Comparison of ENCODE assay signal across 25 mouse cellular contexts in the genomic region with DNA sequence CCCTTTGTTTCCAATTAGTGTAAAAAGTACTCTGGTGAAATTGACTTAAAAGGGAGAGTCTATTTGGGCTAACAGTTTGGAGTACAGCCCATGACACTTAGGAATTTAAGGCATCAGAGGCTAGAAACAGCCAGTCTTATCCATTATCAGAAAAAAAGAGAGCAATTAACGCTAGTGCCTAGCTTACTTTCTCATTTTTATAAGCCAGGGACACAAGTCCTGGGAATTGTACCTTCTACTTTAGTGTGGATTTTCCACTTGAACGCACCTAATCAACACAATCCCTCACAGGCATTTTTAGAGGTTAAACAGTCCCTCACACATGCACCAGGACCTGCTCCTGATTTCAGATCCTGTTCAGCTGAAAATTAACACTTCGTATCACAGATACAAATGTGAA.
A peak's percentile ranks its signal among the peaks of the same experiment; 100 is the strongest.
DNase-seq lines count a peak whose midpoint lies in the region; ATAC-seq and TF ChIP-seq lines count a peak whose summit lies in the region.
"Had no signal": no experiment of that assay in that cellular context is flagged by ENCODE, and none has a peak within 500 bp of the region (broad histone marks: within the 10 kb centered on the region; RNA-seq: fewer than 3 reads in every experiment).

No protein-coding gene starts in this region.

- ATAC-seq in forebrain, embryonic 15.5 days (replicated peaks), result 0 out of 2 replicates have a peak, but pooled peaks have one; percentile 35
- ATAC-seq in kidney, embryonic 16.5 days (ENCODE audit: low FRiP score, low TSS enrichment), result peak; percentile 69; the same call in 1 of the 2 replicates
- ATAC-seq: activated CD4-positive, CD25-positive, alpha-beta regulatory T cell, adult 4 months; hindbrain, postnatal 0 days; intestine, postnatal 0 days; midbrain, embryonic 13.5 days had no signal

- no peak overlapping the region for H3K9ac ChIP-seq in forebrain, embryonic 15.5 days (replicated peaks)
- no peak overlapping the region for H3K9ac ChIP-seq in kidney, embryonic 16.5 days (replicated peaks; ENCODE audit: low read length)
- H3K9ac ChIP-seq: embryonic facial prominence, embryonic 13.5 days; liver, embryonic 13.5 days; midbrain, embryonic 13.5 days; neural tube, embryonic 12.5 days; stomach, embryonic 15.5 days had no signal

- peaks cover 3% of the 10 kb centered on the region; the same call in 1 of the 2 replicates for H3K4me1 ChIP-seq in kidney, adult 2 months (ENCODE audit: control insufficient read depth, insufficient read depth, low read length)
- H3K4me1 ChIP-seq in forebrain, embryonic 15.5 days, result 0 out of 2 replicates have a peak, but pooled peaks cover 5% of the 10 kb centered on the region
- no peaks in the 10 kb centered on the region for H3K4me1 ChIP-seq in kidney, embryonic 16.5 days (ENCODE audit: insufficient read depth, low read length)
- H3K4me1 ChIP-seq: liver, embryonic 13.5 days; midbrain, embryonic 13.5 days; neural tube, embryonic 12.5 days; stomach, embryonic 15.5 days had no signal

- peak; percentile 86 for DNase-seq in kidney, adult 2 months
- DNase-seq in kidney, postnatal 4 days, result no peak
- peak; percentile 27 for DNase-seq in retina, postnatal 1 day
- DNase-seq in ovary, postnatal 10 days (ENCODE audit: low spot score), result no peak
- no peak for DNase-seq in heart, postnatal 10 days
- DNase-seq: adrenal gland, adult 8-10 months; cerebellum, adult 2 months; cerebellum, postnatal 25 days; layer of hippocampus, adult 9-11 months; liver, embryonic 13.5 days; lung, adult 2 months; lung, postnatal 14 days; thymus, adult 18-20 months; thymus, postnatal 4 days had no signal

- TF ChIP-seq POLR2A in kidney, adult 2 months (IDR thresholded peaks at IDR 0.05; ENCODE audit: low read depth, low read length), result no peak

- H3K27ac ChIP-seq in kidney, adult 2 months (ENCODE audit: insufficient read depth, low read depth, low read length), result peak overlapping the region; percentile 56
- no peak overlapping the region for H3K27ac ChIP-seq in forebrain, embryonic 15.5 days (replicated peaks)
- H3K27ac ChIP-seq in kidney, embryonic 16.5 days (ENCODE audit: low read length), result no peak overlapping the region
- H3K27ac ChIP-seq: embryonic facial prominence, embryonic 13.5 days; heart, embryonic 10.5 days; hindbrain, postnatal 0 days; liver, embryonic 13.5 days; midbrain, embryonic 13.5 days; neural tube, embryonic 12.5 days; stomach, embryonic 15.5 days had no signal

- no peak overlapping the region for H3K4me3 ChIP-seq in kidney, adult 2 months (ENCODE audit: insufficient read depth, low read depth, low read length)
- H3K4me3 ChIP-seq in forebrain, embryonic 15.5 days, result no peak overlapping the region
- no peak overlapping the region for H3K4me3 ChIP-seq in kidney, embryonic 16.5 days (ENCODE audit: low read length)
- H3K4me3 ChIP-seq: embryonic facial prominence, embryonic 13.5 days; erythroblast, embryonic 14.5 days; heart, embryonic 10.5 days; liver, embryonic 13.5 days; midbrain, embryonic 13.5 days; neural tube, embryonic 12.5 days; stomach, embryonic 15.5 days had no signal

- no peak overlapping the region for H3K4me2 ChIP-seq in forebrain, embryonic 15.5 days (replicated peaks)
- H3K4me2 ChIP-seq in kidney, embryonic 16.5 days (replicated peaks; ENCODE audit: low read depth, low read length), result no peak overlapping the region
- H3K4me2 ChIP-seq: embryonic facial prominence, embryonic 13.5 days; liver, embryonic 13.5 days; midbrain, embryonic 13.5 days; neural tube, embryonic 12.5 days; stomach, embryonic 15.5 days had no signal

- no peak for TF ChIP-seq CTCF in kidney, adult 2 months (conservative IDR thresholded peaks at IDR 0.05; ENCODE audit: insufficient read depth, insufficient read length, low read depth, low read length)

- H3K9me3 ChIP-seq in forebrain, embryonic 15.5 days, result no peaks in the 10 kb centered on the region
- H3K9me3 ChIP-seq in kidney, embryonic 16.5 days (ENCODE audit: low read length), result no peaks in the 10 kb centered on the region
- H3K9me3 ChIP-seq: embryonic facial prominence, embryonic 13.5 days; heart, embryonic 10.5 days; liver, embryonic 13.5 days; midbrain, embryonic 13.5 days; neural tube, embryonic 12.5 days; stomach, embryonic 15.5 days had no signal

- intact Hi-C loops in heart, postnatal 10 days (cut with DNase I), result no loop called here

- no peaks in the 10 kb centered on the region for H3K36me3 ChIP-seq in kidney, adult 2 months (ENCODE audit: control insufficient read depth, insufficient read depth, low read length)
- H3K36me3 ChIP-seq in forebrain, embryonic 15.5 days, result no peaks in the 10 kb centered on the region
- no peaks in the 10 kb centered on the region for H3K36me3 ChIP-seq in kidney, embryonic 16.5 days (ENCODE audit: insufficient read depth, low read length)
- H3K36me3 ChIP-seq: embryonic facial prominence, embryonic 13.5 days; heart, embryonic 10.5 days; liver, embryonic 13.5 days; midbrain, embryonic 13.5 days; neural tube, embryonic 12.5 days; stomach, embryonic 15.5 days had no signal

- WGBS in kidney, adult 2 months, result 41% methylated on average over 3 of the region's 3 CpGs
- WGBS in forebrain, embryonic 15.5 days, result 10% methylated on average over 3 of the region's 3 CpGs
- 51% methylated on average over 3 of the region's 3 CpGs for WGBS in kidney, embryonic 16.5 days

- no peaks in the 10 kb centered on the region for H3K27me3 ChIP-seq in kidney, adult 2 months (replicated peaks; ENCODE audit: control insufficient read depth, insufficient read depth, low read length)
- H3K27me3 ChIP-seq in forebrain, embryonic 15.5 days, result no peaks in the 10 kb centered on the region
- H3K27me3 ChIP-seq in kidney, embryonic 16.5 days (ENCODE audit: insufficient read depth, low read length), result no peaks in the 10 kb centered on the region
- H3K27me3 ChIP-seq: embryonic facial prominence, embryonic 13.5 days; liver, embryonic 13.5 days; midbrain, embryonic 13.5 days; neural tube, embryonic 12.5 days; stomach, embryonic 15.5 days had no signal

Comparison
In these comparisons a context has a peak if more than half of its experiments do, and no peak if none do; other contexts are left out.
1. DNase-seq: peak in kidney, adult 2 months (single experiment) and retina, postnatal 1 day (single experiment); none in kidney, postnatal 4 days (0 of 2), ovary, postnatal 10 days (single experiment) and heart, postnatal 10 days (0 of 2).